Mouse (Mus musculus): ENCODE data around the gene Gbx1.

GRCm38 (mm10) chr5:24490413-24490920 is 36.5 kb downstream of the Gbx1 start:
- TF ChIP-seq CTCF (IDR thresholded peaks at IDR 0.05; ENCODE audit: extremely low read depth, insufficient read length, insufficient replicate concordance, low read depth, low read length): no peak
- TF ChIP-seq POLR2A (IDR thresholded peaks at IDR 0.05; ENCODE audit: low read depth, low read length): no peak
